Mouse (Mus musculus): ENCODE data around the gene Rgsl1. TPM values are rescaled to one million over a fixed set of nuclear protein-coding genes. Genes with fewer than 3 reads are reported as not detected.

Gene Rgsl1
- polyA plus RNA-seq, 1 experiment: 0.36 TPM

- H3K4me3 ChIP-seq (ENCODE audit: control insufficient read depth, insufficient read depth, low read length): no peak overlapping the region
- 46% methylated on average over 9 of the region's 9 CpGs for WGBS
- no peak overlapping the region for H3K27ac ChIP-seq (ENCODE audit: control insufficient read depth, insufficient read depth, low read length)
- DNase-seq: peak; percentile 44
- H3K27me3 ChIP-seq (ENCODE audit: control insufficient read depth, insufficient read depth, low read length): no peaks in the 10 kb centered on the region
- peaks cover 33% of the 10 kb centered on the region for H3K4me1 ChIP-seq (replicated peaks; ENCODE audit: control insufficient read depth, insufficient read depth, low read length)
- no peaks in the 10 kb centered on the region for H3K36me3 ChIP-seq (ENCODE audit: control insufficient read depth, insufficient read depth, low read length)
- TF ChIP-seq CTCF (IDR thresholded peaks at IDR 0.05; ENCODE audit: borderline replicate concordance, control insufficient read depth, extremely low read depth, insufficient read depth, low read length, poor library complexity) (no peak), POLR2A (IDR thresholded peaks at IDR 0.05; ENCODE audit: control insufficient read depth, extremely low read depth, insufficient read depth, low read length, poor library complexity) (no peak)
Observed at GRCm38 (mm10) chr1:153733181-153733580, 110.8 kb downstream of the Rgsl1 start.

DNA sequence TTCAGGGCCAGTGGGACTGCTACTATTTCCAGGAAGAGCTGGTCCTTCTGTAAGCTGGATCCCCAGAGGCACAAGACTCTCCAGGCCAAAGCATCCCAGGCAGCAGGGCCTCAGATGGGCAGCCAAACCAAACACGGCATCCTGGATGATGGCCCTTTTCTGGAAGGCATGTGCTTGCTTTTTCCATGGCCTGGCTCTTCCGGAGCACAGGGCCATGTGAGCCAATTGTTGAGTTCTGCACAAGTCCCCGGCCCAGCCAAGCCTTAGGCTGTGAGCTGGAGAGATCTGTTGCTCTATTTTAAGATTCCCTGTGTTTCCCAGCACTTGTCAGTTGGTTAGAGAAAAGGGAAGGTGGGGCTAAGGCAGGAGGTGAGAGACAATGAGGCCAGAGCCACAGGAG lies 113.3 kb downstream of the Rgsl1 start:
- Histone ChIP-seq H3K36me3 (ENCODE audit: control insufficient read depth, insufficient read depth, low read length) (no peaks in the 10 kb centered on the region), H3K4me3 (ENCODE audit: control insufficient read depth, insufficient read depth, low read length) (no peak overlapping the region), H3K27ac (ENCODE audit: control insufficient read depth, insufficient read depth, low read length) (0 out of 2 replicates have a peak overlapping the region, but pooled peaks have one; percentile 1), H3K4me1 (replicated peaks; ENCODE audit: control insufficient read depth, insufficient read depth, low read length) (peaks cover 33% of the 10 kb centered on the region), H3K27me3 (ENCODE audit: control insufficient read depth, insufficient read depth, low read length) (no peaks in the 10 kb centered on the region)
- 94% methylated on average over 3 of the region's 3 CpGs for WGBS
- no peak for DNase-seq
- no peak for TF ChIP-seq POLR2A (IDR thresholded peaks at IDR 0.05; ENCODE audit: control insufficient read depth, extremely low read depth, insufficient read depth, low read length, poor library complexity)
- TF ChIP-seq CTCF (IDR thresholded peaks at IDR 0.05; ENCODE audit: borderline replicate concordance, control insufficient read depth, extremely low read depth, insufficient read depth, low read length, poor library complexity): no peak

DNA sequence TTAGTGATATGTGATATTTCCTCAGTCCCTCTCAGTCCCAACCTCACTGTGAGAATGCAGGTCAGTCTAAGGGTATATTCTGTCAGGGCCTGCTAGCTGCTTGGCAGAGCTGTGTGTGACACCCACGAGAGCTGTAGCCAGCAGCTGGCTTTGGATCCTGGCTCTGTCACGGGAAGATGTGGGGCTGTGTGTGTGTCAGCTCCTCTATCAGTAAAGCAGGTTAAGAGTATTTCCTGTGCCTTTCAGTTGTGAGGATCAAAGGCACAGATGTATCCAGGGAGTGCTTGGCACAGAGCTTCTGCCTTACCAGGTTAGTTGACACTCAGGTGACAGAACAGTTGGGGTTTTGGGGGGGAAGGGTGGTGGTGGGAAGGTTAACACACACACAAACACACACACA lies 114.1 kb downstream of the Rgsl1 start:
- peak; percentile 52 for DNase-seq
- Histone ChIP-seq H3K4me1 (replicated peaks; ENCODE audit: control insufficient read depth, insufficient read depth, low read length) (peaks cover 33% of the 10 kb centered on the region), H3K4me3 (ENCODE audit: control insufficient read depth, insufficient read depth, low read length) (no peak overlapping the region), H3K27ac (ENCODE audit: control insufficient read depth, insufficient read depth, low read length) (no peak overlapping the region), H3K27me3 (ENCODE audit: control insufficient read depth, insufficient read depth, low read length) (no peaks in the 10 kb centered on the region), H3K36me3 (ENCODE audit: control insufficient read depth, insufficient read depth, low read length) (no peaks in the 10 kb centered on the region)
- no peak for TF ChIP-seq POLR2A (IDR thresholded peaks at IDR 0.05; ENCODE audit: control insufficient read depth, extremely low read depth, insufficient read depth, low read length, poor library complexity)
- TF ChIP-seq CTCF (IDR thresholded peaks at IDR 0.05; ENCODE audit: borderline replicate concordance, control insufficient read depth, extremely low read depth, insufficient read depth, low read length, poor library complexity): no peak
- WGBS: 2% methylated on average over 2 of the region's 2 CpGs

Other genes with a start within 250 kb of the Rgsl1 start
- 0.11 and 0.20 TPM in 2 replicates for gene Rgs8, start 191.1 kb downstream of the Rgsl1 start, polyA plus RNA-seq (2012; rRNA removed)
- gene Rgs16, start 103.8 kb downstream of the Rgsl1 start, polyA plus RNA-seq (2012; rRNA removed): 2.8 and 3.1 TPM in 2 replicates
- gene Rnasel, start 94.7 kb downstream of the Rgsl1 start, polyA plus RNA-seq (2012; rRNA removed): 11.8 and 12.3 TPM in 2 replicates
- gene Teddm1b, start 30.2 kb upstream of the Rgsl1 start, polyA plus RNA-seq (2012; rRNA removed): 0.19 and 0.26 TPM in 2 replicates
- gene Teddm1a, start 47.6 kb upstream of the Rgsl1 start, polyA plus RNA-seq (2012; rRNA removed): not detected in 2 replicates
- gene Glul, start 55.8 kb upstream of the Rgsl1 start, polyA plus RNA-seq (2012; rRNA removed): 153 and 200 TPM in 2 replicates
- gene Teddm2, start 56.1 kb upstream of the Rgsl1 start, polyA plus RNA-seq (2012; rRNA removed): 0.57 and 0.93 TPM in 2 replicates